Mouse (Mus musculus): ENCODE data around the gene Lmx1b. TPM values are rescaled to one million over a fixed set of nuclear protein-coding genes. Genes with fewer than 3 reads are reported as not detected.

Gene Lmx1b
- polyA plus RNA-seq, 1 experiment from 2014 or later: not detected

- Histone ChIP-seq H3K4me2 (replicated peaks; ENCODE audit: low read depth) (no peak overlapping the region), H3K9ac (ENCODE audit: low read depth, low read length) (no peak overlapping the region), H3K4me3 (ENCODE audit: low read depth, low read length) (no peak overlapping the region), H3K36me3 (ENCODE audit: control insufficient read depth, insufficient read depth) (no peaks in the 10 kb centered on the region), H3K9me3 (ENCODE audit: control insufficient read depth) (no peaks in the 10 kb centered on the region), H3K27ac (ENCODE audit: low read depth, low read length) (no peak overlapping the region), H3K4me1 (replicated peaks; ENCODE audit: control insufficient read depth, insufficient read depth, low read length) (0 out of 2 replicates have a peak, but pooled peaks cover 5% of the 10 kb centered on the region), H3K27me3 (replicated peaks; ENCODE audit: control insufficient read depth, insufficient read depth, low read length) (peaks cover 57% of the 10 kb centered on the region)
- TF ChIP-seq CTCF (IDR thresholded peaks at IDR 0.05; ENCODE audit: low read depth): peak; percentile 83
- 5% methylated on average over 11 of the region's 11 CpGs for WGBS
- no peak for ATAC-seq
Observed at GRCm38 (mm10) chr2:33542696-33543428, 97.4 kb downstream of the Lmx1b start.

GRCm38 (mm10) chr2:33525274-33526055 is 114.8 kb downstream of the Lmx1b start:
- Histone ChIP-seq H3K4me3 (ENCODE audit: low read depth, low read length) (no peak overlapping the region), H3K4me1 (replicated peaks; ENCODE audit: control insufficient read depth, insufficient read depth, low read length) (no peaks in the 10 kb centered on the region), H3K9me3 (ENCODE audit: control insufficient read depth) (0 out of 2 replicates have a peak, but pooled peaks cover 2% of the 10 kb centered on the region), H3K36me3 (ENCODE audit: control insufficient read depth, insufficient read depth) (no peaks in the 10 kb centered on the region), H3K27ac (ENCODE audit: low read depth, low read length) (no peak overlapping the region), H3K4me2 (replicated peaks; ENCODE audit: low read depth) (no peak overlapping the region), H3K9ac (ENCODE audit: low read depth, low read length) (no peak overlapping the region), H3K27me3 (replicated peaks; ENCODE audit: control insufficient read depth, insufficient read depth, low read length) (no peaks in the 10 kb centered on the region)
- no peak for TF ChIP-seq CTCF (IDR thresholded peaks at IDR 0.05; ENCODE audit: low read depth)
- 64% methylated on average over 5 of the region's 5 CpGs for WGBS
- no peak for ATAC-seq

GRCm38 (mm10) chr2:33515856-33516255 is 124.5 kb downstream of the Lmx1b start:
- peak; percentile 58; the same call in 1 of the 2 replicates for ATAC-seq
- Histone ChIP-seq H3K4me3 (ENCODE audit: low read depth, low read length) (no peak overlapping the region), H3K27me3 (replicated peaks; ENCODE audit: control insufficient read depth, insufficient read depth, low read length) (peaks cover 12% of the 10 kb centered on the region; the same call in 1 of the 2 replicates), H3K9me3 (ENCODE audit: control insufficient read depth) (no peaks in the 10 kb centered on the region), H3K9ac (ENCODE audit: low read depth, low read length) (no peak overlapping the region), H3K4me2 (replicated peaks; ENCODE audit: low read depth) (peak overlapping the region; percentile 46), H3K36me3 (ENCODE audit: control insufficient read depth, insufficient read depth) (no peaks in the 10 kb centered on the region), H3K4me1 (replicated peaks; ENCODE audit: control insufficient read depth, insufficient read depth, low read length) (no peaks in the 10 kb centered on the region), H3K27ac (ENCODE audit: low read depth, low read length) (no peak overlapping the region)
- no peak for TF ChIP-seq CTCF (IDR thresholded peaks at IDR 0.05; ENCODE audit: low read depth)
- 36% methylated on average over 19 of the region's 19 CpGs for WGBS

GRCm38 (mm10) chr2:33515431-33515830 is 124.9 kb downstream of the Lmx1b start:
- no peak for TF ChIP-seq CTCF (IDR thresholded peaks at IDR 0.05; ENCODE audit: low read depth)
- no peak overlapping the region for H3K9ac ChIP-seq (ENCODE audit: low read depth, low read length)
- WGBS: 56% methylated on average over 8 of the region's 8 CpGs
- peaks cover 12% of the 10 kb centered on the region; the same call in 1 of the 2 replicates for H3K27me3 ChIP-seq (replicated peaks; ENCODE audit: control insufficient read depth, insufficient read depth, low read length)
- H3K27ac ChIP-seq (ENCODE audit: low read depth, low read length): no peak overlapping the region
- H3K4me3 ChIP-seq (ENCODE audit: low read depth, low read length): no peak overlapping the region
- H3K4me1 ChIP-seq (replicated peaks; ENCODE audit: control insufficient read depth, insufficient read depth, low read length): no peaks in the 10 kb centered on the region
- 0 out of 2 replicates have a peak, but pooled peaks have one; percentile 16 for ATAC-seq
- peak overlapping the region; percentile 46 for H3K4me2 ChIP-seq (replicated peaks; ENCODE audit: low read depth)
- no peaks in the 10 kb centered on the region for H3K9me3 ChIP-seq (ENCODE audit: control insufficient read depth)
- H3K36me3 ChIP-seq (ENCODE audit: control insufficient read depth, insufficient read depth): no peaks in the 10 kb centered on the region

Other genes starting within 250 kb of the Lmx1b start
- gene Zbtb34, start 209.2 kb downstream of the Lmx1b start, polyA plus RNA-seq (2015; fragmentation: Nextera tagmentation; extraction: Ambion mirVana): 1.5 and 2.1 TPM in 2 replicates
- 9.3 and 9.7 TPM in 2 replicates for gene Zbtb43, start 172.0 kb downstream of the Lmx1b start, polyA plus RNA-seq (2015; fragmentation: Nextera tagmentation; extraction: Ambion mirVana)
- 6.7 and 7.6 TPM in 2 replicates for gene Mvb12b, start 247.4 kb upstream of the Lmx1b start, polyA plus RNA-seq (2015; fragmentation: Nextera tagmentation; extraction: Ambion mirVana)